Mouse (Mus musculus) bone marrow macrophage, adult 2 months (primary cell): Measurements from ENCODE around the gene Strap.

Source experiments
- CTCF ChIP-seq: IDR thresholded peaks from 2 replicates; pipeline ENCODE4 v1.5.1; 2012; ENCODE audit warnings: low read depth, mild to moderate bottlenecking, low read length, moderate library complexity
- POLR2A ChIP-seq: IDR thresholded peaks from 2 replicates; pipeline ENCODE4 v1.6.1; 2012; ENCODE audit warnings: mild to moderate bottlenecking, low read depth, low read length, borderline replicate concordance

- TF ChIP-seq CTCF, result no peak
- TF ChIP-seq POLR2A, result no peak
Observed at GRCm38 (mm10) chr6:137773637-137774028, 38.8 kb downstream of the Strap start.
